11 mouse cellular contexts compared by ENCODE assay signal in the genomic region with DNA sequence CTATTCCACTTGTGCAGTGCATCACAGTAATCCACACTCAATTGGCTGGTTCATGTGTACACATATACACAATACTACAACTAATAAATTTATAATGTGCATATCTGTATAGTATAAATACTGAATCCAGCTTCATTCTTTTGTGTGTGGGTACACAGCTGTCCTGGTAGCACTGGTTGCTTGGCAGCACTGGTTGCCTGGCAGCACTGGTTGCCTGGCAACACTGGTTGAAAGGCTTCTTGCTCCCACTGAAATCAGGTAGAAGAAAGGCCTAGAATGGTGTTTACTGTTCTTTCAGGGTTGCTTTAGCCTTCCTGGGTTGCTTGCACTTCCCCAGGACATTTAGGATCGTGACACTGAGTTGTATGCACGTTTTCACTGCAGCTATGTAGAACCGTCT. TPM values are rescaled to one million over a fixed set of nuclear protein-coding genes. Genes with fewer than 3 reads are reported as not detected.
DNase-seq lines count a peak whose midpoint lies in the region; ATAC-seq and TF ChIP-seq lines count a peak whose summit lies in the region.
"Had no signal": no experiment of that assay in that cellular context is flagged by ENCODE, and none has a peak within 500 bp of the region (broad histone marks: within the 10 kb centered on the region; RNA-seq: fewer than 3 reads in every experiment).

No protein-coding gene starts in this region.

- no peak for TF ChIP-seq EP300 in stomach, postnatal 0 days (optimal IDR thresholded peaks at IDR 0.05)

- no peak overlapping the region for H3K27ac ChIP-seq in kidney, embryonic 16.5 days (ENCODE audit: low read length)
- H3K27ac ChIP-seq in forebrain, postnatal 0 days (ENCODE audit: low read depth, low read length), result peak overlapping the region; percentile 51
- peak overlapping the region; percentile 64 for H3K27ac ChIP-seq in midbrain, postnatal 0 days (ENCODE audit: low read depth, low read length)
- H3K27ac ChIP-seq in stomach, postnatal 0 days (replicated peaks), result no peak overlapping the region
- H3K27ac ChIP-seq: liver, embryonic 14.5 days had no signal

- no peaks in the 10 kb centered on the region for H3K4me1 ChIP-seq in kidney, embryonic 16.5 days (ENCODE audit: insufficient read depth, low read length)
- H3K4me1 ChIP-seq in forebrain, postnatal 0 days (ENCODE audit: insufficient read depth), result peaks cover 21% of the 10 kb centered on the region
- H3K4me1 ChIP-seq in midbrain, postnatal 0 days (ENCODE audit: insufficient read depth, low read length), result peaks cover 2% of the 10 kb centered on the region
- H3K4me1 ChIP-seq in stomach, postnatal 0 days (replicated peaks; ENCODE audit: control insufficient read depth, insufficient read depth), result no peaks in the 10 kb centered on the region

- 76% methylated on average over 3 of the region's 3 CpGs for WGBS in kidney, embryonic 16.5 days
- 8% methylated on average over 3 of the region's 3 CpGs for WGBS in forebrain, postnatal 0 days
- WGBS in midbrain, postnatal 0 days, result 3% methylated on average over 3 of the region's 3 CpGs
- 54% methylated on average over 3 of the region's 3 CpGs for WGBS in stomach, postnatal 0 days

- no peaks in the 10 kb centered on the region for H3K9me3 ChIP-seq in kidney, embryonic 16.5 days (ENCODE audit: low read length)
- no peaks in the 10 kb centered on the region for H3K9me3 ChIP-seq in forebrain, postnatal 0 days (ENCODE audit: low read length)
- H3K9me3 ChIP-seq in midbrain, postnatal 0 days (ENCODE audit: low read length), result no peaks in the 10 kb centered on the region
- H3K9me3 ChIP-seq in stomach, postnatal 0 days (ENCODE audit: control insufficient read depth, low read length), result no peaks in the 10 kb centered on the region

- H3K36me3 ChIP-seq in kidney, embryonic 16.5 days (ENCODE audit: insufficient read depth, low read length), result no peaks in the 10 kb centered on the region
- no peaks in the 10 kb centered on the region for H3K36me3 ChIP-seq in forebrain, postnatal 0 days (ENCODE audit: insufficient read depth)
- no peaks in the 10 kb centered on the region for H3K36me3 ChIP-seq in midbrain, postnatal 0 days (ENCODE audit: insufficient read depth, low read length)
- H3K36me3 ChIP-seq in stomach, postnatal 0 days (ENCODE audit: control insufficient read depth, insufficient read depth, low read length), result no peaks in the 10 kb centered on the region

- no peak for ATAC-seq in kidney, embryonic 16.5 days (ENCODE audit: low FRiP score, low TSS enrichment)
- ATAC-seq in forebrain, postnatal 0 days, result peak; percentile 96
- peak; percentile 94 for ATAC-seq in midbrain, postnatal 0 days (ENCODE audit: low FRiP score)
- no peak for ATAC-seq in stomach, postnatal 0 days (ENCODE audit: low FRiP score, low TSS enrichment)

- H3K9ac ChIP-seq in kidney, embryonic 16.5 days (replicated peaks; ENCODE audit: low read length), result no peak overlapping the region
- H3K9ac ChIP-seq in forebrain, postnatal 0 days, result no peak overlapping the region
- no peak overlapping the region for H3K9ac ChIP-seq in midbrain, postnatal 0 days (replicated peaks; ENCODE audit: low read length, poor library complexity, severe bottlenecking)
- H3K9ac ChIP-seq in stomach, postnatal 0 days (ENCODE audit: low read length), result no peak overlapping the region
- H3K9ac ChIP-seq: liver, embryonic 14.5 days had no signal

- no peak overlapping the region for H3K4me2 ChIP-seq in kidney, embryonic 16.5 days (replicated peaks; ENCODE audit: low read depth, low read length)
- no peak overlapping the region for H3K4me2 ChIP-seq in forebrain, postnatal 0 days (ENCODE audit: low read depth)
- no peak overlapping the region for H3K4me2 ChIP-seq in midbrain, postnatal 0 days (ENCODE audit: low read depth, low read length, poor library complexity, severe bottlenecking)
- H3K4me2 ChIP-seq in stomach, postnatal 0 days (replicated peaks; ENCODE audit: low read depth), result no peak overlapping the region

- no peak overlapping the region for H3K4me3 ChIP-seq in kidney, embryonic 16.5 days (ENCODE audit: low read length)
- no peak overlapping the region for H3K4me3 ChIP-seq in forebrain, postnatal 0 days (ENCODE audit: low read depth, low read length)
- no peak overlapping the region for H3K4me3 ChIP-seq in midbrain, postnatal 0 days (ENCODE audit: low read depth, low read length)
- H3K4me3 ChIP-seq in stomach, postnatal 0 days (ENCODE audit: low read depth, low read length), result no peak overlapping the region

- DNase-seq in kidney, postnatal 10 days, result peak; percentile 18
- peak; percentile 77 for DNase-seq in brain, adult 2 months (ENCODE audit: low read depth, low spot score)
- DNase-seq in forebrain, postnatal 0 days, result peak; percentile 87
- peak; percentile 92 for DNase-seq in midbrain, postnatal 0 days (ENCODE audit: low spot score)
- no peak for DNase-seq in stomach, postnatal 0 days (ENCODE audit: low spot score)
- DNase-seq in c-Kit-positive CD71-positive TER-119-positive erythroid progenitor cells, embryonic 14.5 days (ENCODE audit: low spot score), result no peak
- no peak for DNase-seq in cerebellum, adult 9-10 months
- DNase-seq: B cell, adult 2 months had no signal

- H3K27me3 ChIP-seq in kidney, embryonic 16.5 days (ENCODE audit: insufficient read depth, low read length), result no peaks in the 10 kb centered on the region
- no peaks in the 10 kb centered on the region for H3K27me3 ChIP-seq in forebrain, postnatal 0 days (ENCODE audit: insufficient read depth, low read length)
- no peaks in the 10 kb centered on the region for H3K27me3 ChIP-seq in midbrain, postnatal 0 days (ENCODE audit: insufficient read depth, low read length)
- H3K27me3 ChIP-seq in stomach, postnatal 0 days (ENCODE audit: control insufficient read depth, insufficient read depth, low read length), result no peaks in the 10 kb centered on the region

- no peak for TF ChIP-seq CTCF in forebrain, postnatal 0 days (IDR thresholded peaks at IDR 0.05; ENCODE audit: low read depth)
- TF ChIP-seq CTCF in midbrain, postnatal 0 days (IDR thresholded peaks at IDR 0.05), result no peak
- no peak for TF ChIP-seq CTCF in stomach, postnatal 0 days (IDR thresholded peaks at IDR 0.05; ENCODE audit: low read depth)

RNA-seq across cellular contexts. Expression of a gene that starts 49.4 kb away (rescaled TPM):
- 7.5 and 7.6 TPM in 2 replicates for polyA plus RNA-seq in kidney, embryonic 16.5 days (2015; fragmentation: Nextera tagmentation; extraction: Ambion mirVana)
- total RNA-seq in forebrain, postnatal 0 days (2014; rRNA removed), result 16.0 and 17.4 TPM in 2 replicates
- polyA plus RNA-seq in forebrain, postnatal 0 days (2015; fragmentation: Nextera tagmentation; extraction: Ambion mirVana), result 7.3 and 11.5 TPM in 2 replicates
- 24.5 and 29.0 TPM in 2 replicates for total RNA-seq in midbrain, postnatal 0 days (2014; rRNA removed)
- 14.2 and 17.2 TPM in 2 replicates for polyA plus RNA-seq in midbrain, postnatal 0 days (2015; fragmentation: Nextera tagmentation; extraction: Ambion mirVana)
- polyA plus RNA-seq in stomach, postnatal 0 days (2015; fragmentation: Nextera tagmentation; extraction: Ambion mirVana), result 7.8 and 8.4 TPM in 2 replicates
- total RNA-seq: monocyte, adult 5-6 weeks had no signal

Comparison
In these comparisons a context has a peak if more than half of its experiments do, and no peak if none do; other contexts are left out.
1. DNase-seq: peak in kidney, postnatal 10 days (single experiment), brain, adult 2 months (single experiment), forebrain, postnatal 0 days (single experiment) and midbrain, postnatal 0 days (single experiment); none in stomach, postnatal 0 days (single experiment), c-Kit-positive CD71-positive TER-119-positive erythroid progenitor cells, embryonic 14.5 days (single experiment) and cerebellum, adult 9-10 months (single experiment).
2. ATAC-seq: peak in forebrain, postnatal 0 days (single experiment) and midbrain, postnatal 0 days (single experiment); none in kidney, embryonic 16.5 days (single experiment) and stomach, postnatal 0 days (single experiment).
3. H3K27ac ChIP-seq: peak in forebrain, postnatal 0 days (single experiment) and midbrain, postnatal 0 days (single experiment); none in kidney, embryonic 16.5 days (single experiment) and stomach, postnatal 0 days (single experiment).